Mouse (Mus musculus): ENCODE data around the gene Ube2o. TPM values are rescaled to one million over a fixed set of nuclear protein-coding genes. Genes with fewer than 3 reads are reported as not detected.

Ube2o gene
- polyA plus RNA-seq, 1 experiment, result 80.5 TPM

GRCm38 (mm10) chr11:116624131-116624832 is 43.0 kb upstream of the Ube2o start:
- no peak for TF ChIP-seq GATA1 (IDR thresholded peaks at IDR 0.05; ENCODE audit: low read length)
- TF ChIP-seq TAL1 (IDR thresholded peaks at IDR 0.05; ENCODE audit: low read length), result no peak
- peaks cover 25% of the 10 kb centered on the region for H3K36me3 ChIP-seq (ENCODE audit: control insufficient read depth)
- no peaks in the 10 kb centered on the region for H3K27me3 ChIP-seq (ENCODE audit: control insufficient read depth)
- H3K4me1 ChIP-seq (ENCODE audit: control insufficient read depth), result peaks cover 88% of the 10 kb centered on the region
- no peaks in the 10 kb centered on the region for H3K9me3 ChIP-seq (ENCODE audit: control insufficient read depth, low read length)
- peak overlapping the region; percentile 80 for H3K4me3 ChIP-seq (replicated peaks)

- Histone ChIP-seq H3K27me3 (ENCODE audit: control insufficient read depth) (no peaks in the 10 kb centered on the region), H3K4me3 (replicated peaks) (peak overlapping the region; percentile 80), H3K4me1 (ENCODE audit: control insufficient read depth) (peaks cover 89% of the 10 kb centered on the region), H3K9me3 (ENCODE audit: control insufficient read depth, low read length) (no peaks in the 10 kb centered on the region), H3K36me3 (ENCODE audit: control insufficient read depth) (peaks cover 33% of the 10 kb centered on the region)
- no peak for TF ChIP-seq TAL1 (IDR thresholded peaks at IDR 0.05; ENCODE audit: low read length)
- TF ChIP-seq GATA1 (IDR thresholded peaks at IDR 0.05; ENCODE audit: low read length), result no peak
Measured at GRCm38 (mm10) chr11:116623281-116624124, 42.3 kb upstream of the Ube2o start.

GRCm38 (mm10) chr11:116621258-116621704 is 40.0 kb upstream of the Ube2o start:
- Histone ChIP-seq H3K9me3 (ENCODE audit: control insufficient read depth, low read length) (no peaks in the 10 kb centered on the region), H3K27me3 (ENCODE audit: control insufficient read depth) (no peaks in the 10 kb centered on the region), H3K4me1 (ENCODE audit: control insufficient read depth) (peaks cover 97% of the 10 kb centered on the region), H3K36me3 (ENCODE audit: control insufficient read depth) (peaks cover 51% of the 10 kb centered on the region), H3K4me3 (replicated peaks) (peak overlapping the region; percentile 80)
- TF ChIP-seq TAL1 (IDR thresholded peaks at IDR 0.05; ENCODE audit: low read length), result no peak
- no peak for TF ChIP-seq GATA1 (IDR thresholded peaks at IDR 0.05; ENCODE audit: low read length)

GRCm38 (mm10) chr11:116620559-116621253 is 39.5 kb upstream of the Ube2o start:
- Histone ChIP-seq H3K27me3 (ENCODE audit: control insufficient read depth) (no peaks in the 10 kb centered on the region), H3K4me3 (replicated peaks) (peak overlapping the region; percentile 80), H3K4me1 (ENCODE audit: control insufficient read depth) (peaks cover 100% of the 10 kb centered on the region), H3K9me3 (ENCODE audit: control insufficient read depth, low read length) (no peaks in the 10 kb centered on the region), H3K36me3 (ENCODE audit: control insufficient read depth) (peaks cover 51% of the 10 kb centered on the region)
- TF ChIP-seq TAL1 (IDR thresholded peaks at IDR 0.05; ENCODE audit: low read length) (no peak), GATA1 (IDR thresholded peaks at IDR 0.05; ENCODE audit: low read length) (no peak)

- no peaks in the 10 kb centered on the region for H3K27me3 ChIP-seq (ENCODE audit: control insufficient read depth)
- H3K4me1 ChIP-seq (ENCODE audit: control insufficient read depth), result peaks cover 100% of the 10 kb centered on the region
- no peaks in the 10 kb centered on the region for H3K9me3 ChIP-seq (ENCODE audit: control insufficient read depth, low read length)
- H3K4me3 ChIP-seq (replicated peaks), result peak overlapping the region; percentile 80
- TF ChIP-seq GATA1 (IDR thresholded peaks at IDR 0.05; ENCODE audit: low read length), result peak; percentile 74
- TF ChIP-seq TAL1 (IDR thresholded peaks at IDR 0.05; ENCODE audit: low read length), result peak; percentile 44
- H3K36me3 ChIP-seq (ENCODE audit: control insufficient read depth), result peaks cover 51% of the 10 kb centered on the region
Measured at GRCm38 (mm10) chr11:116620073-116620472, 38.8 kb upstream of the Ube2o start.

- H3K4me1 ChIP-seq (ENCODE audit: control insufficient read depth), result peaks cover 100% of the 10 kb centered on the region
- H3K4me3 ChIP-seq (replicated peaks), result peak overlapping the region; percentile 80
- H3K9me3 ChIP-seq (ENCODE audit: control insufficient read depth, low read length), result no peaks in the 10 kb centered on the region
- no peaks in the 10 kb centered on the region for H3K27me3 ChIP-seq (ENCODE audit: control insufficient read depth)
- no peak for TF ChIP-seq GATA1 (IDR thresholded peaks at IDR 0.05; ENCODE audit: low read length)
- peaks cover 56% of the 10 kb centered on the region for H3K36me3 ChIP-seq (ENCODE audit: control insufficient read depth)
Measured at GRCm38 (mm10) chr11:116619561-116619960, 38.3 kb upstream of the Ube2o start.

GRCm38 (mm10) chr11:116619156-116619555 is 37.9 kb upstream of the Ube2o start:
- no peaks in the 10 kb centered on the region for H3K9me3 ChIP-seq (ENCODE audit: control insufficient read depth, low read length)
- peaks cover 100% of the 10 kb centered on the region for H3K4me1 ChIP-seq (ENCODE audit: control insufficient read depth)
- no peak for TF ChIP-seq GATA1 (IDR thresholded peaks at IDR 0.05; ENCODE audit: low read length)
- no peak for TF ChIP-seq TAL1 (IDR thresholded peaks at IDR 0.05; ENCODE audit: low read length)
- H3K27me3 ChIP-seq (ENCODE audit: control insufficient read depth), result no peaks in the 10 kb centered on the region
- H3K4me3 ChIP-seq (replicated peaks), result peak overlapping the region; percentile 80
- peaks cover 59% of the 10 kb centered on the region for H3K36me3 ChIP-seq (ENCODE audit: control insufficient read depth)

- peaks cover 63% of the 10 kb centered on the region for H3K36me3 ChIP-seq (ENCODE audit: control insufficient read depth)
- no peaks in the 10 kb centered on the region for H3K9me3 ChIP-seq (ENCODE audit: control insufficient read depth, low read length)
- H3K4me3 ChIP-seq (replicated peaks), result no peak overlapping the region
- no peaks in the 10 kb centered on the region for H3K27me3 ChIP-seq (ENCODE audit: control insufficient read depth)
- H3K4me1 ChIP-seq (ENCODE audit: control insufficient read depth), result peaks cover 100% of the 10 kb centered on the region
- TF ChIP-seq GATA1 (IDR thresholded peaks at IDR 0.05; ENCODE audit: low read length) (no peak), TAL1 (IDR thresholded peaks at IDR 0.05; ENCODE audit: low read length) (no peak)
Measured at GRCm38 (mm10) chr11:116618666-116619065, 37.4 kb upstream of the Ube2o start.

GRCm38 (mm10) chr11:116617641-116618040 is 36.4 kb upstream of the Ube2o start:
- TF ChIP-seq GATA1 (IDR thresholded peaks at IDR 0.05; ENCODE audit: low read length) (no peak), TAL1 (IDR thresholded peaks at IDR 0.05; ENCODE audit: low read length) (no peak)
- Histone ChIP-seq H3K9me3 (ENCODE audit: control insufficient read depth, low read length) (no peaks in the 10 kb centered on the region), H3K27me3 (ENCODE audit: control insufficient read depth) (no peaks in the 10 kb centered on the region), H3K4me3 (replicated peaks) (no peak overlapping the region), H3K36me3 (ENCODE audit: control insufficient read depth) (peaks cover 73% of the 10 kb centered on the region), H3K4me1 (ENCODE audit: control insufficient read depth) (peaks cover 100% of the 10 kb centered on the region)

All from erythroblast, embryonic 14.5 days (primary cell).